Mouse (Mus musculus): ENCODE results near the gene Slf1. TPM values are rescaled to one million over a fixed set of nuclear protein-coding genes. Genes with fewer than 3 reads are reported as not detected.

The Slf1 gene
- 18.4 TPM for total RNA-seq (2023)

GRCm38 (mm10) chr13:77134931-77135620 is at the start of gene Slf1, which contains the start of gene 2210408I21Rik:
TSS of gene Slf1 (minus strand) at chr13:77135473.
TSS of gene 2210408I21Rik (plus strand) at chr13:77135540.

Other genes with a start within 250 kb of the Slf1 start
- gene 2210408I21Rik, start 67 bp upstream of the Slf1 start, total RNA-seq (2023): 2.0 TPM

Data from CD4-positive naive resting alpha-beta T cell, adult 57 days (primary cell).